Mouse (Mus musculus) midbrain, embryonic 14.5 days (tissue): ENCODE measurements around the gene Plcb2. TPM values are rescaled to one million over a fixed set of nuclear protein-coding genes. Genes with fewer than 3 reads are reported as not detected.

ENCODE experiments used
- ATAC-seq: fragments of 200-750 bp; cut with Nextera tagmentation; 2 replicates; pipeline ENCODE4 v1.8.0; 2017; ENCODE audit warnings: moderate number of reproducible peaks, moderate library complexity; ENCODE audit not compliant: low FRiP score, low TSS enrichment
- DNase-seq: peaks from one replicate; pipeline ENCODE4 v3.0.0-alpha.2; 2015
- H3K27ac ChIP-seq: fragments of 300-500 bp; sonication (generic); replicated peaks from 2 replicates; pipeline ENCODE4 v1.5.1; 2014; ENCODE audit warnings: mild to moderate bottlenecking, low read depth, low read length, moderate library complexity
- H3K27me3 ChIP-seq: fragments of 300-500 bp; sonication (generic); 2 replicates; pipeline ENCODE4 v1.6.1; 2014; ENCODE audit warnings: low read length, control low read depth, mixed read lengths; ENCODE audit not compliant: control insufficient read depth, insufficient read depth
- H3K36me3 ChIP-seq: fragments of 300-500 bp; sonication (generic); 2 replicates; pipeline ENCODE4 v1.6.1; 2014; ENCODE audit warnings: low read length, control low read depth; ENCODE audit not compliant: control insufficient read depth, insufficient read depth
- H3K4me1 ChIP-seq: fragments of 300-500 bp; sonication (generic); 2 replicates; pipeline ENCODE4 v1.6.1; 2014; ENCODE audit warnings: mild to moderate bottlenecking, antibody characterized with exemption, low read length, control low read depth; ENCODE audit not compliant: control insufficient read depth, insufficient read depth
- H3K4me2 ChIP-seq: fragments of 300-500 bp; sonication (generic); 2 replicates; pipeline ENCODE4 v1.6.1; 2014; ENCODE audit warnings: mild to moderate bottlenecking, low read length, moderate library complexity
- H3K4me3 ChIP-seq: fragments of 300-500 bp; sonication (generic); replicated peaks from 2 replicates; pipeline ENCODE4 v1.5.1; 2014; ENCODE audit warnings: low read depth, low read length
- H3K9ac ChIP-seq: fragments of 300-500 bp; sonication (generic); replicated peaks from 2 replicates; pipeline ENCODE4 v1.6.1; 2014; ENCODE audit warnings: mild to moderate bottlenecking, low read length, moderate library complexity
- H3K9me3 ChIP-seq: fragments of 300-500 bp; sonication (generic); 2 replicates; pipeline ENCODE4 v1.6.1; 2016; ENCODE audit warnings: low read length, control low read depth, mixed read lengths; ENCODE audit not compliant: control insufficient read depth
- WGBS: fragments of 180-500 bp; shearing (Covaris S2); extraction: QIAGEN DNeasy Blood & Tissue Kit; methylation state at CpG from one replicate; pipeline ENCODE4 v1.1.7; 2014; 5-methylcytosine and 5-hydroxymethylcytosine counted together
- polyA plus RNA-seq: library from polyadenylated mRNA; unstranded; fragments of >200 nt; fragmentation: Nextera tagmentation; extraction: Ambion mirVana; gene quantifications from 2 replicates; pipeline ENCODE4 v1.2.1, GENCODE M21; 2014

Plcb2 gene
- polyA plus RNA-seq, result 0.40 and 0.74 TPM in 2 replicates

GRCm38 (mm10) chr2:118728337-118728736 is at the start of gene Plcb2:
Plcb2 (minus strand) TSS chr2:118728438.
- Histone ChIP-seq H3K9ac (no peak within 1 kb of the TSS), H3K36me3 (no peaks in the 10 kb centered on the region), H3K9me3 (no peaks in the 10 kb centered on the region), H3K4me1 (peaks cover 5% of the 10 kb centered on the region; the same call in 1 of the 2 replicates), H3K27ac (no peak within 1 kb of the TSS), H3K4me3 (no peak within 1 kb of the TSS), H3K27me3 (0 out of 2 replicates have a peak, but pooled peaks cover 5% of the 10 kb centered on the region), H3K4me2 (no peak within 1 kb of the TSS)
- DNase-seq (no peak), ATAC-seq (no peak)
- 14% methylated on average over 7 of the region's 7 CpGs for WGBS

GRCm38 (mm10) chr2:118776295-118776694 is 48.1 kb upstream of the Plcb2 start:
- no peak overlapping the region for H3K4me3 ChIP-seq
- no peak overlapping the region for H3K27ac ChIP-seq
- no peak overlapping the region for H3K9ac ChIP-seq
- no peaks in the 10 kb centered on the region for H3K36me3 ChIP-seq
- no peak overlapping the region for H3K4me2 ChIP-seq
- 80% methylated on average over 2 of the region's 2 CpGs for WGBS
- peaks cover 13% of the 10 kb centered on the region; the same call in 1 of the 2 replicates for H3K4me1 ChIP-seq
- H3K27me3 ChIP-seq, result no peaks in the 10 kb centered on the region
- H3K9me3 ChIP-seq, result no peaks in the 10 kb centered on the region
- DNase-seq (no peak), ATAC-seq (no peak)

- Histone ChIP-seq H3K27me3 (no peaks in the 10 kb centered on the region), H3K36me3 (no peaks in the 10 kb centered on the region), H3K9ac (no peak overlapping the region), H3K4me3 (no peak overlapping the region), H3K4me2 (no peak overlapping the region), H3K9me3 (no peaks in the 10 kb centered on the region), H3K27ac (no peak overlapping the region), H3K4me1 (peaks cover 9% of the 10 kb centered on the region; the same call in 1 of the 2 replicates)
- DNase-seq (no peak), ATAC-seq (no peak)
- WGBS, result 70% methylated on average over 4 of the region's 4 CpGs
Measured at GRCm38 (mm10) chr2:118775846-118776245, 47.6 kb upstream of the Plcb2 start.

GRCm38 (mm10) chr2:118775396-118775795 is 47.2 kb upstream of the Plcb2 start:
- H3K4me1 ChIP-seq, result peaks cover 8% of the 10 kb centered on the region; the same call in 1 of the 2 replicates
- DNase-seq (no peak), ATAC-seq (no peak)
- 64% methylated on average over 1 of the region's 1 CpGs for WGBS
- H3K9me3 ChIP-seq, result no peaks in the 10 kb centered on the region
- H3K4me3 ChIP-seq, result no peak overlapping the region
- no peak overlapping the region for H3K9ac ChIP-seq
- H3K27ac ChIP-seq, result no peak overlapping the region
- H3K36me3 ChIP-seq, result no peaks in the 10 kb centered on the region
- no peak overlapping the region for H3K4me2 ChIP-seq
- no peaks in the 10 kb centered on the region for H3K27me3 ChIP-seq

GRCm38 (mm10) chr2:118774536-118774935 is 46.3 kb upstream of the Plcb2 start:
- H3K27me3 ChIP-seq, result no peaks in the 10 kb centered on the region
- H3K4me1 ChIP-seq, result peaks cover 8% of the 10 kb centered on the region; the same call in 1 of the 2 replicates
- H3K27ac ChIP-seq, result no peak overlapping the region
- ATAC-seq (no peak), DNase-seq (no peak)
- H3K4me2 ChIP-seq, result no peak overlapping the region
- H3K36me3 ChIP-seq, result no peaks in the 10 kb centered on the region
- no peak overlapping the region for H3K4me3 ChIP-seq
- no peaks in the 10 kb centered on the region for H3K9me3 ChIP-seq
- 90% methylated on average over 2 of the region's 2 CpGs for WGBS
- no peak overlapping the region for H3K9ac ChIP-seq

GRCm38 (mm10) chr2:118772158-118772874 is 44.1 kb upstream of the Plcb2 start, which contains the start of gene Phgr1:
Phgr1 (plus strand) TSS chr2:118772769.
- Histone ChIP-seq H3K36me3 (no peaks in the 10 kb centered on the region), H3K4me1 (0 out of 2 replicates have a peak, but pooled peaks cover 2% of the 10 kb centered on the region), H3K9ac (no peak within 1 kb of the TSS), H3K4me2 (no peak within 1 kb of the TSS), H3K27me3 (no peaks in the 10 kb centered on the region), H3K4me3 (no peak within 1 kb of the TSS), H3K27ac (no peak within 1 kb of the TSS), H3K9me3 (no peaks in the 10 kb centered on the region)
- 81% methylated on average over 6 of the region's 6 CpGs for WGBS
- DNase-seq (no peak), ATAC-seq (no peak)

- Histone ChIP-seq H3K4me3 (no peak overlapping the region), H3K27ac (no peak overlapping the region), H3K27me3 (no peaks in the 10 kb centered on the region), H3K9me3 (no peaks in the 10 kb centered on the region), H3K36me3 (no peaks in the 10 kb centered on the region), H3K9ac (no peak overlapping the region), H3K4me1 (peaks cover 20% of the 10 kb centered on the region), H3K4me2 (no peak overlapping the region)
- WGBS, result 75% methylated on average over 10 of the region's 10 CpGs
- DNase-seq (no peak), ATAC-seq (no peak)
Measured at GRCm38 (mm10) chr2:118766041-118767033, 38.1 kb upstream of the Plcb2 start.

- 88% methylated on average over 5 of the region's 5 CpGs for WGBS
- Histone ChIP-seq H3K4me2 (no peak overlapping the region), H3K27ac (no peak overlapping the region), H3K9me3 (no peaks in the 10 kb centered on the region), H3K36me3 (no peaks in the 10 kb centered on the region), H3K4me3 (no peak overlapping the region), H3K27me3 (no peaks in the 10 kb centered on the region), H3K4me1 (peaks cover 26% of the 10 kb centered on the region), H3K9ac (no peak overlapping the region)
- ATAC-seq (no peak), DNase-seq (no peak)
Measured at GRCm38 (mm10) chr2:118764875-118765274, 36.6 kb upstream of the Plcb2 start.
